Mouse (Mus musculus): ENCODE measurements at regions not wholly inside any gene's neighbourhood (a gene's known extent, or its start where the extent isn't known, plus 50 kb on each side); places are given as distances from the start of the nearest gene placed in this dataset.

DNA sequence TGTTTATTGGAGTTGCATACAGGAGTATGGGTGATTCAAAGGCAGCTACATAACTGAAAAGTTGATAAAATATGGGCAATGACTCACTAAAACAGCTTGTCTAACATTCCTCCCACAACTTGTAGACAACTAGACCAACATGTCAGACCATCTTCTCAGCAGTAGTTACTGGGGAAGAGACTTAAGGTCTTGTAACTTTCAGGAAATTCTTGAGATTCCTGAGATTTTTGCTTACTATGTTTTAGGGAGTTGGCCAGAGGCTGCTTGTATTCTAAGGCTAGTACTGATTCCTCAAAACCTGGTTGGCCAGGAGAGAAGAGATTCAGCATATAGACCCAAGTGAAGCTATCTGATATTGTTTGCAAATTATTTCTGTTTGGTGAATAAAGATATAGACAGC, 1201.7 kb upstream of the Nova1 start:
- no peak for DNase-seq (ENCODE audit: low read depth)
- no peak for TF ChIP-seq POLR2A (IDR thresholded peaks at IDR 0.05; ENCODE audit: borderline replicate concordance, extremely low read depth, insufficient read depth, insufficient read length, poor library complexity, severe bottlenecking)
- no peak for TF ChIP-seq CTCF (IDR thresholded peaks at IDR 0.05; ENCODE audit: borderline replicate concordance, extremely low read depth, insufficient read depth, insufficient read length)

- no peak for TF ChIP-seq POLR2A (IDR thresholded peaks at IDR 0.05; ENCODE audit: borderline replicate concordance, extremely low read depth, insufficient read depth, insufficient read length, poor library complexity, severe bottlenecking)
- no peak for TF ChIP-seq CTCF (IDR thresholded peaks at IDR 0.05; ENCODE audit: borderline replicate concordance, extremely low read depth, insufficient read depth, insufficient read length)
- peak; percentile 61 for DNase-seq (ENCODE audit: low read depth)
Observed at GRCm38 (mm10) chr12:47975868-47976267, 1157.1 kb upstream of the Nova1 start.

DNA sequence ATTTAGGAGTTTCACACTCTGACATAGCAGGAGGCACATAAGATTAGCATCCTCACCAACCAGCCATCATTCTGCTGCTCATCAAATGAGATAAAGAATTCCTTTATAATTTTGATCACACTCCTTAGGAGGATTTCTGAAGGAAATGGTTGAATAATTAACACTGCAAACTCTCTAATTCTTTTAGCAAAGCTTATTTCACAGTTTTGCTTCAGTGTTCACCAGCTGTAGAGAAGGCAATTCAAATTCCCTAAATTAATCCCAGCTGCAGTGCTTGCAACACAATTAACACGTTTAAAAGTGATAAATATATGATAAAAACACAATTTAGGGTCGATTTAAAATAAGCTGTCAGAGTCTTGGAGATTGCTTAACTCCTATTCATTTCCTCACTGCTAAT, 1150.9 kb upstream of the Nova1 start:
- peak; percentile 68 for DNase-seq (ENCODE audit: low read depth)

GRCm38 (mm10) chr12:47954330-47954729, 1135.6 kb upstream of the Nova1 start:
- TF ChIP-seq CTCF (IDR thresholded peaks at IDR 0.05; ENCODE audit: borderline replicate concordance, extremely low read depth, insufficient read depth, insufficient read length) (no peak), POLR2A (IDR thresholded peaks at IDR 0.05; ENCODE audit: borderline replicate concordance, extremely low read depth, insufficient read depth, insufficient read length, poor library complexity, severe bottlenecking) (no peak)
- no peak for DNase-seq (ENCODE audit: low read depth)

More for the DNA sequence above, 1150.9 kb upstream of the Nova1 start:
- TF ChIP-seq CTCF (IDR thresholded peaks at IDR 0.05; ENCODE audit: borderline replicate concordance, extremely low read depth, insufficient read depth, insufficient read length) (no peak), POLR2A (IDR thresholded peaks at IDR 0.05; ENCODE audit: borderline replicate concordance, extremely low read depth, insufficient read depth, insufficient read length, poor library complexity, severe bottlenecking) (no peak)

- peak; percentile 20 for DNase-seq (ENCODE audit: low read depth)
Observed at GRCm38 (mm10) chr12:47939491-47939890, 1120.8 kb upstream of the Nova1 start.

- DNase-seq (ENCODE audit: low read depth) = no peak
- TF ChIP-seq POLR2A (IDR thresholded peaks at IDR 0.05; ENCODE audit: borderline replicate concordance, extremely low read depth, insufficient read depth, insufficient read length, poor library complexity, severe bottlenecking) (no peak), CTCF (IDR thresholded peaks at IDR 0.05; ENCODE audit: borderline replicate concordance, extremely low read depth, insufficient read depth, insufficient read length) (no peak)
Observed at GRCm38 (mm10) chr12:47927007-47927406, 1108.3 kb upstream of the Nova1 start.
